Mouse (Mus musculus) testis, adult 2 months (tissue): ENCODE measurements around the gene Atp1a2. TPM values are rescaled to one million over a fixed set of nuclear protein-coding genes. Genes with fewer than 3 reads are reported as not detected.

Experiments used
- H3K27ac ChIP-seq: fragments of 200-500 bp; 2 replicates; pipeline ENCODE4 v1.5.1; 2012; ENCODE audit warnings: low read depth, low read length; ENCODE audit not compliant: control insufficient read depth, insufficient read depth
- H3K27me3 ChIP-seq: fragments of 200-500 bp; 2 replicates; pipeline ENCODE4 v1.6.1; 2012; ENCODE audit warnings: mild to moderate bottlenecking, low read length, moderate library complexity; ENCODE audit not compliant: control insufficient read depth, insufficient read depth
- H3K36me3 ChIP-seq: fragments of 200-500 bp; 2 replicates; pipeline ENCODE4 v1.6.1; 2012; ENCODE audit warnings: mild to moderate bottlenecking, low read length; ENCODE audit not compliant: control insufficient read depth, insufficient read depth
- H3K4me1 ChIP-seq: fragments of 200-500 bp; 2 replicates; pipeline ENCODE4 v1.6.1; 2012; ENCODE audit warnings: low read length; ENCODE audit not compliant: control insufficient read depth, insufficient read depth
- H3K4me3 ChIP-seq: fragments of 200-500 bp; 2 replicates; pipeline ENCODE4 v1.5.1; 2012; ENCODE audit warnings: low read depth, mild to moderate bottlenecking, low read length, moderate library complexity, mixed read lengths; ENCODE audit not compliant: control insufficient read depth
- CTCF ChIP-seq: fragments of 200-500 bp; IDR thresholded peaks from 2 replicates; pipeline ENCODE4 v1.5.1; 2012; ENCODE audit warnings: low read depth, mild to moderate bottlenecking, inconsistent platforms, low read length, moderate library complexity; ENCODE audit not compliant: control insufficient read depth, insufficient read depth, insufficient replicate concordance
- POLR2A ChIP-seq: fragments of 200-500 bp; IDR thresholded peaks from 2 replicates; pipeline ENCODE4 v1.6.1; 2012; ENCODE audit warnings: low read depth, mild to moderate bottlenecking, inconsistent platforms, low read length, moderate library complexity; ENCODE audit not compliant: control insufficient read depth
- polyA plus RNA-seq: library from polyadenylated mRNA; depleted of rRNA; stranded (reverse); fragments of >200 nt; gene quantifications from 2 replicates; pipeline ENCODE4 v1.2.3, GENCODE M21; 2012

The Atp1a2 gene
- polyA plus RNA-seq, 1 experiment: 17.3 TPM

- no peak overlapping the region for H3K27ac ChIP-seq
- no peaks in the 10 kb centered on the region for H3K36me3 ChIP-seq
- TF ChIP-seq CTCF (no peak), POLR2A (no peak)
- H3K27me3 ChIP-seq: no peaks in the 10 kb centered on the region
- peaks cover 9% of the 10 kb centered on the region for H3K4me1 ChIP-seq
- no peak overlapping the region for H3K4me3 ChIP-seq
These were observed 17.0 kb upstream of the Atp1a2 start for GRCm38 (mm10) chr1:172314911-172315310.

- peaks cover 10% of the 10 kb centered on the region for H3K4me1 ChIP-seq
- no peak for TF ChIP-seq CTCF
- no peaks in the 10 kb centered on the region for H3K27me3 ChIP-seq
- H3K27ac ChIP-seq: no peak overlapping the region
- H3K4me3 ChIP-seq: no peak overlapping the region
- H3K36me3 ChIP-seq: no peaks in the 10 kb centered on the region
These were observed 15.9 kb upstream of the Atp1a2 start for GRCm38 (mm10) chr1:172313613-172314411.

GRCm38 (mm10) chr1:172312768-172313561 lies 15.1 kb upstream of the Atp1a2 start:
- no peaks in the 10 kb centered on the region for H3K27me3 ChIP-seq
- H3K4me1 ChIP-seq: peaks cover 5% of the 10 kb centered on the region; the same call in 1 of the 2 replicates
- H3K27ac ChIP-seq: no peak overlapping the region
- no peaks in the 10 kb centered on the region for H3K36me3 ChIP-seq
- no peak for TF ChIP-seq POLR2A
- no peak for TF ChIP-seq CTCF
- peak overlapping the region; percentile 77 for H3K4me3 ChIP-seq

- no peaks in the 10 kb centered on the region for H3K27me3 ChIP-seq
- H3K27ac ChIP-seq: peak overlapping the region; percentile 89
- no peaks in the 10 kb centered on the region for H3K36me3 ChIP-seq
- peaks cover 5% of the 10 kb centered on the region for H3K4me1 ChIP-seq
- TF ChIP-seq POLR2A (peak; percentile 40), CTCF (no peak)
- peak overlapping the region; percentile 83 for H3K4me3 ChIP-seq
These were observed 14.3 kb upstream of the Atp1a2 start for GRCm38 (mm10) chr1:172311921-172312767.

- Histone ChIP-seq H3K27me3 (no peaks in the 10 kb centered on the region), H3K4me1 (peaks cover 5% of the 10 kb centered on the region), H3K4me3 (peak overlapping the region; percentile 83), H3K27ac (peak overlapping the region; percentile 89), H3K36me3 (no peaks in the 10 kb centered on the region)
- TF ChIP-seq POLR2A (peak; percentile 39; the same call in 1 of the 2 replicates), CTCF (no peak)
These were observed 13.5 kb upstream of the Atp1a2 start for GRCm38 (mm10) chr1:172311248-172311906.

- H3K27ac ChIP-seq: peak overlapping the region; percentile 97
- no peaks in the 10 kb centered on the region for H3K27me3 ChIP-seq
- H3K4me3 ChIP-seq: no peak overlapping the region
- peaks cover 5% of the 10 kb centered on the region for H3K4me1 ChIP-seq
- TF ChIP-seq CTCF (peak; percentile 86; the same call in 1 of the 2 replicates), POLR2A (no peak)
- no peaks in the 10 kb centered on the region for H3K36me3 ChIP-seq
These were observed 12.0 kb upstream of the Atp1a2 start for GRCm38 (mm10) chr1:172309699-172310398.
